Mouse (Mus musculus) cerebellum, postnatal 25 days (tissue): ENCODE measurements around the gene Creb3.
"Not testable (repeated sequence)": the region's sequence is repeated elsewhere in the genome, so short reads cannot be mapped to it uniquely, and the experiment has no call there.

Experiments used
- DNase-seq, 2 experiments: peaks; one replicate each; pipeline ENCODE4 v3.0.0; 2021; ENCODE audit warnings: mixed read lengths in 2 of 2

Gene Creb3

GRCm38 (mm10) chr4:43561997-43562768 lies at the start of gene Creb3, which contains the start of gene Tln1:
Gene Creb3 (plus strand): TSS chr4:43562332.
Gene Tln1 (minus strand): TSS chr4:43562691.
- peak; percentile 96 for DNase-seq

- DNase-seq: no peak
Measured at GRCm38 (mm10) chr4:43512653-43513052, 49.5 kb upstream of the Creb3 start.

- DNase-seq: no peak
Measured at GRCm38 (mm10) chr4:43513300-43513699, 48.8 kb upstream of the Creb3 start.

- no peak for DNase-seq
Measured at GRCm38 (mm10) chr4:43513791-43514190, 48.3 kb upstream of the Creb3 start.

- no peak for DNase-seq
Measured at GRCm38 (mm10) chr4:43515764-43516708, 46.1 kb upstream of the Creb3 start.

GRCm38 (mm10) chr4:43519551-43519950 lies 42.6 kb upstream of the Creb3 start:
- no peak for DNase-seq

GRCm38 (mm10) chr4:43519956-43520355 lies 42.2 kb upstream of the Creb3 start:
- DNase-seq: peak; percentile 94

GRCm38 (mm10) chr4:43527880-43528279 lies 34.3 kb upstream of the Creb3 start:
- DNase-seq: no peak

GRCm38 (mm10) chr4:43528487-43528886 lies 33.6 kb upstream of the Creb3 start:
- DNase-seq: peak in 1 of 2 experiments; percentile 48

- no peak for DNase-seq
Measured at GRCm38 (mm10) chr4:43530081-43530501, 32.0 kb upstream of the Creb3 start.

GRCm38 (mm10) chr4:43530581-43530980 lies 31.6 kb upstream of the Creb3 start:
- DNase-seq: peak; percentile 79 to 89

- DNase-seq: no peak
Measured at GRCm38 (mm10) chr4:43533270-43533669, 28.9 kb upstream of the Creb3 start.

GRCm38 (mm10) chr4:43535628-43536027 lies 26.5 kb upstream of the Creb3 start:
- no peak for DNase-seq

GRCm38 (mm10) chr4:43536031-43536430 lies 26.1 kb upstream of the Creb3 start:
- DNase-seq: no peak

- no peak for DNase-seq
Measured at GRCm38 (mm10) chr4:43542044-43542443, 20.1 kb upstream of the Creb3 start.

GRCm38 (mm10) chr4:43546375-43547047 lies 15.6 kb upstream of the Creb3 start:
- no peak for DNase-seq

- no peak for DNase-seq
Measured at GRCm38 (mm10) chr4:43547160-43547559, 15.0 kb upstream of the Creb3 start.

- DNase-seq: no peak
Measured at GRCm38 (mm10) chr4:43549055-43549454, 13.1 kb upstream of the Creb3 start.

GRCm38 (mm10) chr4:43551854-43552253 lies 10.3 kb upstream of the Creb3 start:
- DNase-seq: not testable (repeated sequence)

GRCm38 (mm10) chr4:43552437-43552836 lies 9.7 kb upstream of the Creb3 start:
- DNase-seq: no peak

GRCm38 (mm10) chr4:43553891-43554290 lies 8.2 kb upstream of the Creb3 start:
- DNase-seq: no peak

GRCm38 (mm10) chr4:43555926-43556325 lies 6.2 kb upstream of the Creb3 start:
- no peak for DNase-seq
